Mouse (Mus musculus) MEL (cell line): ENCODE measurements around the gene Tecpr1.

Source experiments
- CTCF ChIP-seq, 3 experiments: IDR thresholded peaks in 2 of 3; conservative IDR thresholded peaks in 1 of 3; 2 replicates each; pipeline ENCODE4 v1.5.1; 2011 to 2012; ENCODE audit warnings: low read length in 3 of 3, low read depth in 2 of 3, mild to moderate bottlenecking in 2 of 3, improper control_type of control experiment in 1 of 3, inconsistent platforms in 1 of 3, mixed read lengths in 1 of 3, moderate library complexity in 1 of 3; ENCODE audit not compliant: control insufficient read depth in 1 of 3, insufficient read depth in 1 of 3, poor library complexity in 1 of 3, severe bottlenecking in 1 of 3
- EP300 ChIP-seq, 2 experiments: IDR thresholded peaks; 2 replicates each; pipeline ENCODE4 v1.6.1; 2011; ENCODE audit warnings: improper control_type of control experiment in 2 of 2, low read length in 2 of 2, low read depth in 1 of 2, mild to moderate bottlenecking in 1 of 2
- GATA1 ChIP-seq: IDR thresholded peaks from 2 replicates; pipeline ENCODE4 v1.6.1; 2011; ENCODE audit warnings: low read depth, low read length, improper control_type of control experiment
- KAT2A ChIP-seq: conservative IDR thresholded peaks from 2 replicates; pipeline ENCODE4 v1.6.1; 2012; ENCODE audit warnings: low read depth, low read length, improper control_type of control experiment, inconsistent platforms
- MAFK ChIP-seq: IDR thresholded peaks from 2 replicates; pipeline ENCODE4 v1.6.1; 2011; ENCODE audit warnings: low read depth, mild to moderate bottlenecking, low read length, improper control_type of control experiment, borderline replicate concordance
- MAX ChIP-seq: IDR thresholded peaks from 2 replicates; pipeline ENCODE4 v1.6.1; 2011; ENCODE audit warnings: low read length, improper control_type of control experiment
- POLR2AphosphoS2 ChIP-seq: IDR thresholded peaks from 2 replicates; pipeline ENCODE4 v1.6.1; 2011; ENCODE audit warnings: low read length, improper control_type of control experiment

DNA sequence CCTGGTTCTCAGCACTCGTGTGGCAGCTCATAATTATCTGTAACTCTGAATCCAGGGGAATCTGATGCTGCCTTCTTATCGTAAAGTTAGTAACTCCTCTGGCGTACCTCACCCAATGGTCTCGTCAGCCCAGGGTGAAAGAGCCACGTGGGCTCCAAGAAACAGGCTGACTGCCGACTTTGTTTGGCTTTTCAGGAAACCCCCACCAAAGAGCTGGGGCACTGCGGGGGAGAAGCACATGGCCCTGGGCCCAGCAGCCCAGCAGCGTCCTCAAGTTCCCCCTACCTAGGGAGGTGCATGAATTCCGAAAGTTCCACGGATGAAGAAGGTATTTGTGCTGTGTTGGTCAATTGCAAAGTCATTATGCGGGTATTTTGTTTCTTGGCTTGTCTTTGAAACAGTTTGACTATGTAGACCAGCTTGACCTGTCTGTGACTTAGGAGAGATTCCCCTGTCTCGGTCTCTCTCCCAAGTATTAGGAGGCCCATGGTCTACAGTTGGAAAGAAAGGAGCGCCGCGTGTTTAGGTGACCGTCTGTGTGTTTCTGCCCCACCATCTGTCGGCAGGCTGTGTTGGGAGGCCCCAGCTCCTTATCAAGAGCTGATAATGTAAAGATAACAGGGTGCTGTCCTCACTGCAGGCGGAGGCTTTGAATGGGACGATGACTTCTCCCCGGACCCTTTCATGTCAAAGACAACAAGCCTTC lies 40.7 kb downstream of the Tecpr1 start:
- TF ChIP-seq POLR2AphosphoS2 (no peak), MAX (no peak), KAT2A (no peak), MAFK (no peak), CTCF (IDR thresholded peaks at IDR 0.05 in 2 of 3, conservative IDR thresholded peaks at IDR 0.05 in 1 of 3; ENCODE audit: control insufficient read depth in 1 of 3, insufficient read depth in 1 of 3, low read depth in 2 of 3, low read length in 3 of 3, poor library complexity in 1 of 3, severe bottlenecking in 1 of 3) (no peak), GATA1 (0 out of 2 replicates have a peak, but pooled peaks have one; percentile 22), EP300 (IDR thresholded peaks at IDR 0.05; ENCODE audit: low read depth in 1 of 2, low read length in 2 of 2) (no peak)
